Mouse (Mus musculus): ENCODE data around the gene Car4. TPM values are rescaled to one million over a fixed set of nuclear protein-coding genes. Genes with fewer than 3 reads are reported as not detected.

The Car4 gene
- polyA plus RNA-seq, 1 experiment from 2014 or later, result 2.7 TPM

DNA sequence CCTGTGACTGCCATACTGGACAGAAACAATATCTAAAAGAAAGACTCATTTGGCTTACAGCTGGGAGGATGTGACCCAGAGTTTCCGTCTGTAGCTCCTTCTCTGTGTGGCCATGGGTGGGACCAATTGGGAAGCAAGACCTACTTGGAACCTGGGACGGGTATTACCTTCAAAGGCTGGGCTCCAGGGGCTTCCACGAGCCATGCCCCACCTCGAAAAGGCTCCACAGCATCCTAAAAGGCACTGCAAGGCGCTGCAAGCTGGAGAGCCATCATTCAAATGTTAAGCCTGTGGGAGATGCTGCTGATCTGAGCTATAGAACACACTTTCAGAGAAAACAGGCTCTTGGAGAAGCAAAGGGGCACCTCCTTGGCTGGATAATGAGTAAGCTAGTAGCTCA, 16.1 kb downstream of the Car4 start:
- ATAC-seq, result no peak
- Histone ChIP-seq H3K27me3 (replicated peaks; ENCODE audit: control insufficient read depth, insufficient read depth, low read length) (no peaks in the 10 kb centered on the region), H3K4me3 (ENCODE audit: low read depth, low read length) (no peak overlapping the region), H3K4me2 (ENCODE audit: low read length) (no peak overlapping the region), H3K36me3 (ENCODE audit: control insufficient read depth, insufficient read depth, low read length) (no peaks in the 10 kb centered on the region), H3K4me1 (ENCODE audit: control insufficient read depth, insufficient read depth, low read length) (no peaks in the 10 kb centered on the region), H3K9me3 (replicated peaks; ENCODE audit: control insufficient read depth, low read length) (no peaks in the 10 kb centered on the region), H3K27ac (ENCODE audit: low read depth, low read length) (no peak overlapping the region), H3K9ac (ENCODE audit: low read length) (no peak overlapping the region)
- 62% methylated on average over 5 of the region's 5 CpGs for WGBS
- DNase-seq (ENCODE audit: low spot score), result no peak

DNA sequence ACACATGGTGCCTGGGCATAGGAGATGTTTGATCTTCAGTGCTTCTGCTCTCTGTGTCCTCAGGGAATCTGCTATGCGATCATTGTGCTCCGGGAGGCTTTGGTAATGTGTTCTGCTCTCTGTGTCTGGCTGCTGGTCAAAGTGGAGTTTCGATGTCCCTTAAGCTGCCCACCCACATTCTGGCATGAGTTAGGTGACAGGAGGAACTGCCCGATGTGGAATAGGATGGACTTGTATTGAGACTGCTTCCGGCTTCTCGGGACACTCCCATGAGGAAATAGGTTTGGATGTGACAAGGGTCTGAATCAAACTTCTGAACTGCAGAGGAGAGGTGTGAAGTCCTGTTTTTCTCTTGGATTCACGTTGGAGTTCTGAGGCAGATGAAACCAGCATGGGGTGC, 17.0 kb downstream of the Car4 start:
- no peak for DNase-seq (ENCODE audit: low spot score)
- Histone ChIP-seq H3K4me2 (ENCODE audit: low read length) (no peak overlapping the region), H3K4me1 (ENCODE audit: control insufficient read depth, insufficient read depth, low read length) (no peaks in the 10 kb centered on the region), H3K9ac (ENCODE audit: low read length) (no peak overlapping the region), H3K4me3 (ENCODE audit: low read depth, low read length) (no peak overlapping the region), H3K27me3 (replicated peaks; ENCODE audit: control insufficient read depth, insufficient read depth, low read length) (no peaks in the 10 kb centered on the region), H3K27ac (ENCODE audit: low read depth, low read length) (no peak overlapping the region), H3K36me3 (ENCODE audit: control insufficient read depth, insufficient read depth, low read length) (no peaks in the 10 kb centered on the region), H3K9me3 (replicated peaks; ENCODE audit: control insufficient read depth, low read length) (no peaks in the 10 kb centered on the region)
- 75% methylated on average over 7 of the region's 7 CpGs for WGBS
- ATAC-seq, result no peak

DNA sequence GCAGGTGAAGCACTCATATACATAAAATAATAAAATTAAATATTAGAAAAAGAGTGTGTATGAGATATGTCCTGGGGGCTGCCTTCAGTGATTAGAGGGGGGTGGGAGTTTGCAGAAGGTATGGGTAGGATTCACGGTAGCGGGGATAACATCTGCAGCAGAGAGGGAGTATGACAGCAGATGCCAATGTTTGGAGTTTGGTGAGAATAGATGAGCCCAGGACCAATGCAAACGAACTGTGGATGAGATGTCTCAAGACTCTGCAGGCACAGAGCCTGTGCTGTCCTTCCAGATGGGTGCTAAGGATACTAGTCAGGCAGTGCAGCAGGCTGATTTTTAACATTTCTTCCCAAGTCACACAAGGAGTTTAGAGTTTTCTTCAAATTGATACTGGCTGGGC, 19.1 kb downstream of the Car4 start:
- H3K4me2 ChIP-seq (ENCODE audit: low read length), result no peak overlapping the region
- 85% methylated on average over 3 of the region's 3 CpGs for WGBS

DNA sequence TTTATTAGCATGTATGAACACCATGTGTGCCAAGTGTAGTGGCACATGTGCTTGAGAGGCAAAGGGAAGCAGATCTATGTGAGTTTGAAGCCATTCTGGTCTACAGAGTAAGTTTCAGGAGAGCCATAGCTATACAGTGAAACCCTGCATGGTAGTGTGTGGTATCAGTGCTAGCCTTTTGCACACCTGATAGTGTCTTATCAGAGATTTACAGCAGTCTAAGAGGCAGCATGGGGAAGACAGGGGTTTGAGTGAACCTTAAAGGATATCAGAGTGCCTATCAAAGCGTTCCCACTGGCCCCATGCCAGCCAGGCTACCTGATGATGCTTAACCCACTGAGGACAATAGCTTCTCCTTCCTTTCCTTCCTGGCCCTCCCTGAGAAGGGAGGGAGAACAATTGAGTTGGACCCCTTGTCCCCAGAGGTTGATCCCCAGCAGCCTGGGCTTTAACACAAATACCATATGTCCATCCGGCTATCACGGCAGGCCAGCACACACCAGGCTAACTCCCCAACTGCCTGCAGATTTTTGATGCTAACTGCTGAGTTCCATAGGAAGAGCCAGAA, 19.9 kb downstream of the Car4 start:
- Histone ChIP-seq H3K9me3 (replicated peaks; ENCODE audit: control insufficient read depth, low read length) (no peaks in the 10 kb centered on the region), H3K4me3 (ENCODE audit: low read depth, low read length) (no peak overlapping the region), H3K9ac (ENCODE audit: low read length) (no peak overlapping the region), H3K27me3 (replicated peaks; ENCODE audit: control insufficient read depth, insufficient read depth, low read length) (no peaks in the 10 kb centered on the region), H3K36me3 (ENCODE audit: control insufficient read depth, insufficient read depth, low read length) (no peaks in the 10 kb centered on the region), H3K4me1 (ENCODE audit: control insufficient read depth, insufficient read depth, low read length) (no peaks in the 10 kb centered on the region), H3K27ac (ENCODE audit: low read depth, low read length) (no peak overlapping the region), H3K4me2 (ENCODE audit: low read length) (no peak overlapping the region)
- WGBS, result 91% methylated on average over 3 of the region's 3 CpGs
- DNase-seq (ENCODE audit: low spot score), result no peak
- no peak for ATAC-seq

More for the DNA sequence above, 19.1 kb downstream of the Car4 start:
- DNase-seq (ENCODE audit: low spot score) (no peak), ATAC-seq (no peak)
- H3K4me3 ChIP-seq (ENCODE audit: low read depth, low read length), result no peak overlapping the region
- no peaks in the 10 kb centered on the region for H3K4me1 ChIP-seq (ENCODE audit: control insufficient read depth, insufficient read depth, low read length)
- no peak overlapping the region for H3K27ac ChIP-seq (ENCODE audit: low read depth, low read length)
- no peaks in the 10 kb centered on the region for H3K27me3 ChIP-seq (replicated peaks; ENCODE audit: control insufficient read depth, insufficient read depth, low read length)
- no peak overlapping the region for H3K9ac ChIP-seq (ENCODE audit: low read length)
- H3K36me3 ChIP-seq (ENCODE audit: control insufficient read depth, insufficient read depth, low read length), result no peaks in the 10 kb centered on the region
- no peaks in the 10 kb centered on the region for H3K9me3 ChIP-seq (replicated peaks; ENCODE audit: control insufficient read depth, low read length)

DNA sequence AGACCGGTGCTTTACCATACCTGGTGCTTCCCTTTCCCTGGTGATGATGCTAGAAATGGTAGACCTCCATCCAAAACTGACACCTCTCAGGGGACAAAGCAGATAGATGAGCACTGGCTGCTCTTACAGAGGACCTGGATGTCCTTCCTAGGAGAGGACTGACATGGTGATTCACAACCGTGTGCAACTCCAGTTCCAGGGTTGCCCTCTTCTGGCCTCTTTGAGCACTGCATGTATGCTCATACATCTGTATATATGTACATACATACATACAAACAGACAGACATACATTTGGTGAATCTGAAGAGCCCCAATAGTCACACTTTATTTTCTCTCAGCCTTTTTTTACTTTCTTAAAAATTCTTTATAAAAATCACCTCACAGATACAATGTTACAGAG, 20.5 kb downstream of the Car4 start:
- Histone ChIP-seq H3K4me3 (ENCODE audit: low read depth, low read length) (no peak overlapping the region), H3K9me3 (replicated peaks; ENCODE audit: control insufficient read depth, low read length) (no peaks in the 10 kb centered on the region), H3K4me1 (ENCODE audit: control insufficient read depth, insufficient read depth, low read length) (no peaks in the 10 kb centered on the region), H3K27ac (ENCODE audit: low read depth, low read length) (no peak overlapping the region), H3K9ac (ENCODE audit: low read length) (no peak overlapping the region), H3K4me2 (ENCODE audit: low read length) (no peak overlapping the region), H3K36me3 (ENCODE audit: control insufficient read depth, insufficient read depth, low read length) (no peaks in the 10 kb centered on the region), H3K27me3 (replicated peaks; ENCODE audit: control insufficient read depth, insufficient read depth, low read length) (no peaks in the 10 kb centered on the region)
- ATAC-seq (no peak), DNase-seq (ENCODE audit: low spot score) (peak; percentile 47)
- 48% methylated on average over 2 of the region's 2 CpGs for WGBS

DNA sequence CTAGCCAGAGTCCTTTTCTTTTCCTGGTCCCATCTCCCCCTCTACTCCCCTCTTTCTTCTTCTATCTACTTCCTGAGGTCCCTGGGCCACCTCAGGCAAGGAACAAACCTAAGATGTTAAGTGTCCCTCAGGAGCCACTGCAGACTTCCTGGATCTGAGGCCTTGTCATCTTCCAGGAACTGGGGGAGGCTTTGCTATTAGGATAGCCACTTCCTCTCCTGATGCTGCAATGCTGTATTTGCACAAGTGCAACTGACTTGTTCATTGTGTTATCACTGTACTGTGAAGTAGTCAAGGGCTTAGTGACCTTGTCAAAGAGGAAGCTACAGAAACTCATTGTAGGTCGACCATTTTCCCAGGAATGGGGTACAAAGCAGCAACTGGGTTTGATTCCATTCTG, 21.8 kb downstream of the Car4 start:
- H3K9ac ChIP-seq (ENCODE audit: low read length), result no peak overlapping the region
- no peak for DNase-seq (ENCODE audit: low spot score)
- H3K9me3 ChIP-seq (replicated peaks; ENCODE audit: control insufficient read depth, low read length), result no peaks in the 10 kb centered on the region
- ATAC-seq, result no peak
- no peak overlapping the region for H3K4me2 ChIP-seq (ENCODE audit: low read length)
- H3K36me3 ChIP-seq (ENCODE audit: control insufficient read depth, insufficient read depth, low read length), result no peaks in the 10 kb centered on the region
- no peak overlapping the region for H3K4me3 ChIP-seq (ENCODE audit: low read depth, low read length)
- no peaks in the 10 kb centered on the region for H3K4me1 ChIP-seq (ENCODE audit: control insufficient read depth, insufficient read depth, low read length)
- H3K27ac ChIP-seq (ENCODE audit: low read depth, low read length), result no peak overlapping the region
- no peaks in the 10 kb centered on the region for H3K27me3 ChIP-seq (replicated peaks; ENCODE audit: control insufficient read depth, insufficient read depth, low read length)
- WGBS, result 49% methylated on average over 1 of the region's 1 CpGs

DNA sequence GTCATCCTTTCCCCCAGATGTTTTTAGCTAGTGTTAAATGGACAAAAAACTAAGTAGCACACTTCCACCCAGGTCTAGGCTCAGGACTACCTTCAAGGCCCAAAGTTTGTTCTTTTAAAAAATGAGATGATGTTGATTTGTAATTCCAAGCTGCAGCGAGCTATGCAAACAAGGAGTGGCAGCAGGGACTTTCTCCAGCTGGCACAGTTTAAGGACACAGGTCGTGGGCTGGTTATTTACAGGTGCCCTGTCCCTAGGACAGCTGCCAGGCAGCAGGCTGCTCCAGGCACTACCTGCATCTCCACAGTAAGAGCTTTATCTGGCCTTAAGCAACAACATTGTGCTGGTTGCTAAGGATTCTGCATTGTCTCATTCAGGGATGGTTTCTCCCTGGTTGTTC, 23.1 kb downstream of the Car4 start:
- no peak overlapping the region for H3K4me2 ChIP-seq (ENCODE audit: low read length)
- no peaks in the 10 kb centered on the region for H3K27me3 ChIP-seq (replicated peaks; ENCODE audit: control insufficient read depth, insufficient read depth, low read length)
- no peaks in the 10 kb centered on the region for H3K9me3 ChIP-seq (replicated peaks; ENCODE audit: control insufficient read depth, low read length)
- DNase-seq (ENCODE audit: low spot score), result no peak
- ATAC-seq, result no peak
- no peak overlapping the region for H3K4me3 ChIP-seq (ENCODE audit: low read depth, low read length)
- WGBS, result 88% methylated on average over 2 of the region's 2 CpGs
- H3K9ac ChIP-seq (ENCODE audit: low read length), result no peak overlapping the region
- no peak overlapping the region for H3K27ac ChIP-seq (ENCODE audit: low read depth, low read length)
- no peaks in the 10 kb centered on the region for H3K4me1 ChIP-seq (ENCODE audit: control insufficient read depth, insufficient read depth, low read length)
- peaks cover 4% of the 10 kb centered on the region; the same call in 1 of the 2 replicates for H3K36me3 ChIP-seq (ENCODE audit: control insufficient read depth, insufficient read depth, low read length)

DNA sequence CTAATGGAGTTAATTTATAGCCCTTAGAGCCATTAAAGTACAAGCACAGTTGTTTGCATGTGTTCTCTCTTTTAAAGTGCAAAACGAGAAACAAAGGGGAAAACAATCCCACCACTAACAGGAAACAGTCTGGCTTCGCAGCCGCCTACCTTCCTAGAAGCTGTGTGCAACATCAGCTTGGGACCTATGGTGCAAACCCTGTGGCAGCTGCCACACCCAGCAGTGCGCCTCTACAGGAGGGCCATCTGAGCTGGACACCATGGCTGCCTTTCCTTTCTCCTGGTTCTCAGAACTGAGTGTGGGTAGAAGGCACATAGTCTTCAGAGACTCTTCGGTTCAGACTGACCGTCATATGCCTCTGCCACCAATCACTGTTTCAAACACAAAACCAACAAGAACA, 27.8 kb downstream of the Car4 start:
- WGBS, result 90% methylated on average over 6 of the region's 6 CpGs
- no peak overlapping the region for H3K4me2 ChIP-seq (ENCODE audit: low read length)
- peaks cover 31% of the 10 kb centered on the region for H3K36me3 ChIP-seq (ENCODE audit: control insufficient read depth, insufficient read depth, low read length)
- no peak overlapping the region for H3K4me3 ChIP-seq (ENCODE audit: low read depth, low read length)
- no peak for ATAC-seq
- H3K9me3 ChIP-seq (replicated peaks; ENCODE audit: control insufficient read depth, low read length), result no peaks in the 10 kb centered on the region
- DNase-seq (ENCODE audit: low spot score), result no peak
- no peaks in the 10 kb centered on the region for H3K4me1 ChIP-seq (ENCODE audit: control insufficient read depth, insufficient read depth, low read length)
- H3K27ac ChIP-seq (ENCODE audit: low read depth, low read length), result no peak overlapping the region
- H3K27me3 ChIP-seq (replicated peaks; ENCODE audit: control insufficient read depth, insufficient read depth, low read length), result no peaks in the 10 kb centered on the region
- no peak overlapping the region for H3K9ac ChIP-seq (ENCODE audit: low read length)

DNA sequence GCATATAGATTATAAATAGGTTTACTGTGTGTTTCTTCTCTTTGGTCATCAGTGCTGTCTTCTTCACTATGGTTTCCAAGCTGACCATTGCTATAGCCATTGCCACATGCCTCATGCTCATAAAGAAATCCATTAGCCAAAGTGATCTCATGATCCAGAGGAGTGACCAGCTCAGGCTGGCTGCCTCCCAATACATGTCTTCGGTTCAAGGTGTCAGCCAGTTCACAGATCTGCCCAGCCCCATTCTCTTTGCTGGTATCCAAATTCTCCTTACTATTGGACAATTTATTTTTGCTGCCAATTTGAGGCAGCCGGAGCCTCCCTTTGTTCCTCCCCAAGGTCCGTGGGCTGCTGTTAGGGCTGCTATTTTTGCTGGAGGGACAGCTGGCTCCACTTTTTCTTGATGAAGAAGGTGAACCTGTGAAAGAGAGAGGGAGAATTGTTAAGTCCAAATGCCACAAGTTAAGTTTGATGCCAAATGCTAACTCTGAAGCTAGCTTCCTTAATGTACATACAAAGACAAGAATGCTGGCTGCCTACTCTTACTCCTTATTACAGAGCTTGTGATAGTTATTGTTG, 30.8 kb downstream of the Car4 start:
- no peak overlapping the region for H3K4me2 ChIP-seq (ENCODE audit: low read length)
- H3K36me3 ChIP-seq (ENCODE audit: control insufficient read depth, insufficient read depth, low read length), result peaks cover 45% of the 10 kb centered on the region
- no peaks in the 10 kb centered on the region for H3K9me3 ChIP-seq (replicated peaks; ENCODE audit: control insufficient read depth, low read length)
- ATAC-seq (no peak), DNase-seq (ENCODE audit: low spot score) (no peak)
- 91% methylated on average over 3 of the region's 3 CpGs for WGBS
- H3K27me3 ChIP-seq (replicated peaks; ENCODE audit: control insufficient read depth, insufficient read depth, low read length), result no peaks in the 10 kb centered on the region
- no peak overlapping the region for H3K27ac ChIP-seq (ENCODE audit: low read depth, low read length)
- H3K4me1 ChIP-seq (ENCODE audit: control insufficient read depth, insufficient read depth, low read length), result no peaks in the 10 kb centered on the region
- no peak overlapping the region for H3K4me3 ChIP-seq (ENCODE audit: low read depth, low read length)
- no peak overlapping the region for H3K9ac ChIP-seq (ENCODE audit: low read length)
